Mouse (Mus musculus): ENCODE results near the gene Xxylt1. TPM values are rescaled to one million over a fixed set of nuclear protein-coding genes. Genes with fewer than 3 reads are reported as not detected.

Gene Xxylt1
- polyA plus RNA-seq, 1 experiment from 2014 or later = 8.0 TPM

DNA sequence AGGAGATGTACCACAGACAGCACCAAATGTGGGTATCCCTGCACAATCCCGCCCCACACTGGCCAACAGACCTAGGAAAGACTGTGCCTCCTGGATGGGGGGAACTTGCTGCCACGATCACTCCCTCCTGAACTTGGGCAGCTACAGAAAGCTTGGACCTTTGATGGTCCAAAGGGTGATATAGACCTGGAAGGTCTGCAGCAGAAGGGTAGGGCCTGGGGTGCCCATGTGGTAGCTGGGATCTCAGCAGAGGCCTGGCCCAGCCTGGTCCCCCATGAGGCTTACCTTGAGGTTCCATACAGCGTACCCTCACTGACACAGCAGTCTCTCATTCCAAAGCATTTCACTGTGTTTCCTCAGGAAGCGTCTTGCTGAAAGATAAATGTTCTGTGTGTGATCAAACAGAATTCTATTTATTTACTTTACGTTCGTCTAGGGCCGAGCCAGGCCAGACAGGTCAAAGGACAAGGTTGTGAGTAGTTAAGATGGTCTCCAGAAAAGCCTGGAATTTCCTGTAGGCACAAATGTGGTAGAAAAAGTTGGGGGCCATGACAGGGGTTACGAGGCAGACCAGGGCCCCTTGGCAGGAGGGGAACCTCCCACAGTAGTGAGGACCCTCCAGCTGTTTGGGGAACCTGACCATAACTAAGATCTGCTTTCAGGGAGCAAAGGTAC lies 153.0 kb downstream of the Xxylt1 start:
- no peaks in the 10 kb centered on the region; the same call in 1 of the 2 replicates for H3K4me1 ChIP-seq (ENCODE audit: control insufficient read depth, insufficient read depth, low read length)
- 72% methylated on average over 8 of the region's 8 CpGs for WGBS
- no peak overlapping the region for H3K27ac ChIP-seq (ENCODE audit: low read length)
- no peaks in the 10 kb centered on the region for H3K36me3 ChIP-seq (ENCODE audit: control insufficient read depth, insufficient read depth)
- H3K9me3 ChIP-seq (replicated peaks; ENCODE audit: control insufficient read depth, low read length) = peaks cover 5% of the 10 kb centered on the region
- no peak overlapping the region for H3K4me2 ChIP-seq (ENCODE audit: low read depth, low read length)
- no peaks in the 10 kb centered on the region; the same call in 1 of the 2 replicates for H3K27me3 ChIP-seq (ENCODE audit: control insufficient read depth, insufficient read depth, low read length)
- ATAC-seq (replicated peaks; ENCODE audit: extremely low read depth, insufficient read depth, low FRiP score) = no peak
- H3K4me3 ChIP-seq (ENCODE audit: low read length) = no peak overlapping the region
- no peak overlapping the region for H3K9ac ChIP-seq (ENCODE audit: low read length)

DNA sequence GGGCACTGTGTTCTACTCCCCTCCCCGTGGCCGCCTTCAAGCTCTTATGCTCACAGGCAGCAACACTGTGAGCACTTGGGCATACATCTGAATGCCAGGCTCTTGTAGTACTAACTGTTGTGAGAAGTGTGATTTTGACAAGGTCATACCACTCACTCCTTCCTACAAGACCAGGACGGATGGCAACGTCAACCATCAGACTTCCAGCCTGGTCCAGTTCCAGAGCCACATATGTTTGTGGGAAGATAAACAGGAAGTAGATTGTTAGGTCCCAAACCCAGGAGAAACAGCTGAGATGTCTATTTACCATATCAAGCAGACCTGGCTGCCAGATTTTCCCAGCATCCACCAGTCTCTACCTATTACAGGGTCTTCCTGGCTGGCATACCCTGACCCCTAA lies 155.7 kb downstream of the Xxylt1 start:
- Histone ChIP-seq H3K4me1 (ENCODE audit: control insufficient read depth, insufficient read depth, low read length) (no peaks in the 10 kb centered on the region; the same call in 1 of the 2 replicates), H3K4me3 (ENCODE audit: low read length) (no peak overlapping the region), H3K27me3 (ENCODE audit: control insufficient read depth, insufficient read depth, low read length) (no peaks in the 10 kb centered on the region; the same call in 1 of the 2 replicates), H3K9me3 (replicated peaks; ENCODE audit: control insufficient read depth, low read length) (peaks cover 4% of the 10 kb centered on the region), H3K27ac (ENCODE audit: low read length) (no peak overlapping the region), H3K36me3 (ENCODE audit: control insufficient read depth, insufficient read depth) (no peaks in the 10 kb centered on the region), H3K4me2 (ENCODE audit: low read depth, low read length) (no peak overlapping the region), H3K9ac (ENCODE audit: low read length) (no peak overlapping the region)
- 56% methylated on average over 4 of the region's 4 CpGs for WGBS
- ATAC-seq (replicated peaks; ENCODE audit: extremely low read depth, insufficient read depth, low FRiP score) = no peak

DNA sequence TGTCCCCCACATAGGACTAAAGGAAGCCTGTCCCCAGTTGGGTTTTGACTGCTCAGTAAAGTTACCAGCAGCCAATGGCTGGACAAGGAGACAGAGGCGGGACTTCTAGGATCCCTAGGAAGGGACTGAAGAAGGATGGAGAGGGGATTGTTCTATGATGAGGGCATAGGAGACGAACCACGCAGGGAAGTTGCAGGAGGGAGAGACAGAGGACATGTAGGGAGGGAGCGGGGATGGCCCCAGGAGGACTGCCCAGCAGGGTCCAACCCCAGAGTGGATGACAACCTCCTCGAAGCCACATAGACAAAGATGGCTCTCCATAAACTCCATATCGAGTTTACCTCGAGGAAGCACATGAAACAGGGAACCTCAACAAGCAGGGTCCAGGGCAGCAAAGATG lies 157.3 kb downstream of the Xxylt1 start:
- H3K4me2 ChIP-seq (ENCODE audit: low read depth, low read length) = no peak overlapping the region
- ATAC-seq (replicated peaks; ENCODE audit: extremely low read depth, insufficient read depth, low FRiP score) = no peak
- no peak overlapping the region for H3K27ac ChIP-seq (ENCODE audit: low read length)
- H3K27me3 ChIP-seq (ENCODE audit: control insufficient read depth, insufficient read depth, low read length) = no peaks in the 10 kb centered on the region; the same call in 1 of the 2 replicates
- H3K4me3 ChIP-seq (ENCODE audit: low read length) = no peak overlapping the region
- peaks cover 10% of the 10 kb centered on the region for H3K9me3 ChIP-seq (replicated peaks; ENCODE audit: control insufficient read depth, low read length)
- WGBS = 61% methylated on average over 7 of the region's 7 CpGs
- H3K4me1 ChIP-seq (ENCODE audit: control insufficient read depth, insufficient read depth, low read length) = no peaks in the 10 kb centered on the region; the same call in 1 of the 2 replicates
- H3K36me3 ChIP-seq (ENCODE audit: control insufficient read depth, insufficient read depth) = no peaks in the 10 kb centered on the region
- no peak overlapping the region for H3K9ac ChIP-seq (ENCODE audit: low read length)

DNA sequence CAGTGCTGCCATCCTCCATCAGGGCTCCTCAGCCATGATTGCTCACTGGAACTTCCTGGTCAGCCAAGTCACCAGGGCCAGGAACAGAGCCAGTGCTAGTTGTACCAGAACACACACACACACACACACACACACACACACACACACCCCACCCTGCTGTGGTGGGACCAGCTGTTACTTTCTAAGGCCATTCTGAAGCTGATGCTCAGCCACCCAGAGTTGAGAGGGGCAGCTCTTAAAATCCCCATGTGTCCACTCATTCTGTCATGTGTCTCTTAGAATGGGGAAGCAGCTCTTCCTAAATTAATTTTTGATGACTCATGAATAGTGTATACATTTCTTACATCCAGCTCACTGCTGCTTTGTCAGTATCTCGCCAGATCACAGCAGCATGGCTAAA lies 158.7 kb downstream of the Xxylt1 start:
- Histone ChIP-seq H3K36me3 (ENCODE audit: control insufficient read depth, insufficient read depth) (no peaks in the 10 kb centered on the region), H3K9me3 (replicated peaks; ENCODE audit: control insufficient read depth, low read length) (peaks cover 10% of the 10 kb centered on the region), H3K27ac (ENCODE audit: low read length) (no peak overlapping the region), H3K4me3 (ENCODE audit: low read length) (no peak overlapping the region), H3K4me2 (ENCODE audit: low read depth, low read length) (no peak overlapping the region), H3K27me3 (ENCODE audit: control insufficient read depth, insufficient read depth, low read length) (no peaks in the 10 kb centered on the region; the same call in 1 of the 2 replicates), H3K4me1 (ENCODE audit: control insufficient read depth, insufficient read depth, low read length) (no peaks in the 10 kb centered on the region; the same call in 1 of the 2 replicates), H3K9ac (ENCODE audit: low read length) (no peak overlapping the region)
- no peak for ATAC-seq (replicated peaks; ENCODE audit: extremely low read depth, insufficient read depth, low FRiP score)
- 83% methylated on average over 1 of the region's 1 CpGs for WGBS

DNA sequence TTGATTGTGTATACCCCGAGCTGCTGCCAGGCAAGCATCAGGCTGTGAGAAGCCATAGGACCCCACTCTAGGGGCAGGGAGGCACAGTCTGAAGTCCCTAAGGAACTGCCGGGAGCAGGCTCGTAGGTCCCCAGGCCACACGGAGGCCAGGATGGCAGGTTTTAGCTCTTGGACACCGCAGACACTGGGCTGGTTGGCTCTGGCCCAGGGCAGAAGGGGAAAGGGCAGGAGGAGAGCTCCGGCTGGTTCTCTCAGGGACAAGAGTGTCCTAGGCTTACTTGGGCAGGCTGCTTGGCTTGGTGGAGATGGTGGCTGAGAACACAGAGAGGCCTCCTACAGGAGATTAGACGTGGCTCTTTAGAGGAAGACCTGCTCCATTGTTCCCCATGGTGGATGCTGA lies 162.4 kb downstream of the Xxylt1 start:
- WGBS = 87% methylated on average over 7 of the region's 7 CpGs
- Histone ChIP-seq H3K4me2 (ENCODE audit: low read depth, low read length) (no peak overlapping the region), H3K27me3 (ENCODE audit: control insufficient read depth, insufficient read depth, low read length) (no peaks in the 10 kb centered on the region; the same call in 1 of the 2 replicates), H3K9ac (ENCODE audit: low read length) (no peak overlapping the region), H3K9me3 (replicated peaks; ENCODE audit: control insufficient read depth, low read length) (peaks cover 10% of the 10 kb centered on the region), H3K4me3 (ENCODE audit: low read length) (no peak overlapping the region), H3K4me1 (ENCODE audit: control insufficient read depth, insufficient read depth, low read length) (no peaks in the 10 kb centered on the region), H3K27ac (ENCODE audit: low read length) (no peak overlapping the region), H3K36me3 (ENCODE audit: control insufficient read depth, insufficient read depth) (no peaks in the 10 kb centered on the region)
- ATAC-seq (replicated peaks; ENCODE audit: extremely low read depth, insufficient read depth, low FRiP score) = no peak

DNA sequence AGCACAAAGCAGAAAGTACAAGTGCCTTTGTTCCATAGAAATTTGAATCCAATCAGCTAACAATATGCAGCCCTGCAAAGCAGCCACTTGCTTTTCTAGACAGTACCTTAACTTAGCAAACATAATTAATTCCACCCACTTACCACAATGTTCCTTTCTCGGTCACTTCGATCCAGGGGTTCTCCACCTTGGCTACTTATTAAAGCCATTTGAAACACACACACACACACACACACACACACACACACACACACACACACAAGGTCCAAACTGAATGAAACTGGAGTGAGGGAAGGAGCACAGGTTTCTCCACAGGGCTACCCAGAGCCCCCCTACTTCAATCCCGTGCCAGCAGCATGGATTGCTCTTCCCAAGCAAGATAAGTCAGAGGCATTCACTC lies 164.3 kb downstream of the Xxylt1 start:
- ATAC-seq (replicated peaks; ENCODE audit: extremely low read depth, insufficient read depth, low FRiP score) = no peak
- Histone ChIP-seq H3K36me3 (ENCODE audit: control insufficient read depth, insufficient read depth) (no peaks in the 10 kb centered on the region), H3K4me1 (ENCODE audit: control insufficient read depth, insufficient read depth, low read length) (no peaks in the 10 kb centered on the region), H3K4me3 (ENCODE audit: low read length) (no peak overlapping the region), H3K27me3 (ENCODE audit: control insufficient read depth, insufficient read depth, low read length) (no peaks in the 10 kb centered on the region), H3K9me3 (replicated peaks; ENCODE audit: control insufficient read depth, low read length) (peaks cover 10% of the 10 kb centered on the region), H3K4me2 (ENCODE audit: low read depth, low read length) (no peak overlapping the region), H3K9ac (ENCODE audit: low read length) (no peak overlapping the region), H3K27ac (ENCODE audit: low read length) (no peak overlapping the region)
- 68% methylated on average over 3 of the region's 3 CpGs for WGBS

DNA sequence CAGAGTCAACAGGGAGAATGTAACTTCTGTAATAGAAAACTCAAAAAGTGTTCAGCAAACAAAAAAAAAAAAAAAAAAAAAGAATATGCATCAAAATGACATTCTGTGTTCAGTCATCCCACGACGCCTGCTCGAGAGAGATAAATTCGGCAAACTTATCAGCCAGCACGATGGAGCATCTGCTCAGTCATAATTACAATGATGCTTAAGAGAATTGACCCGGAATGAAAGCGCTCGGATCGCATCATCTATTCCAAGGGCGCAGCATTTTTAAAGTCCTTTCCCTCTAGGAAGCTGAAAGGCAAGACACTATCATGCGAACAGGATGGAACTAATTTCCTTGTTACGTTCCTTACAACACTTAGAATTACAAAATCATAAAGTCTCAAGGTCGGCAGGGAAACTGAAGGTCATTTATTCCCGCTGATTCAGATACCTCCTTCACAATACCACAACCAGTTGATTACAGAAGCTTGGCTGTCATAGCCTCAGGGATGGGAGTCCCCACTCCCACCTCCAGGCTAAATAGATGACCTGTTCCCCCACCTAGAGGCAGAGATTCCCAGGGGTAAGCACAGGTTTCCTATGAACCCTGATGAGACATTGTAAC lies 165.5 kb downstream of the Xxylt1 start:
- H3K36me3 ChIP-seq (ENCODE audit: control insufficient read depth, insufficient read depth) = no peaks in the 10 kb centered on the region
- no peak overlapping the region for H3K4me2 ChIP-seq (ENCODE audit: low read depth, low read length)
- ATAC-seq (replicated peaks; ENCODE audit: extremely low read depth, insufficient read depth, low FRiP score) = no peak
- peaks cover 10% of the 10 kb centered on the region for H3K9me3 ChIP-seq (replicated peaks; ENCODE audit: control insufficient read depth, low read length)
- H3K4me3 ChIP-seq (ENCODE audit: low read length) = no peak overlapping the region
- no peak overlapping the region for H3K27ac ChIP-seq (ENCODE audit: low read length)
- no peaks in the 10 kb centered on the region for H3K4me1 ChIP-seq (ENCODE audit: control insufficient read depth, insufficient read depth, low read length)
- WGBS = 77% methylated on average over 14 of the region's 14 CpGs
- no peak overlapping the region for H3K9ac ChIP-seq (ENCODE audit: low read length)
- no peaks in the 10 kb centered on the region for H3K27me3 ChIP-seq (ENCODE audit: control insufficient read depth, insufficient read depth, low read length)

Other genes starting within 250 kb of the Xxylt1 start
- gene Acap2, start 119.8 kb upstream of the Xxylt1 start, polyA plus RNA-seq (2015; fragmentation: Nextera tagmentation; extraction: Ambion mirVana) = 10.6 and 12.8 TPM in 2 replicates
- gene Ppp1r2, start 193.8 kb upstream of the Xxylt1 start, polyA plus RNA-seq (2015; fragmentation: Nextera tagmentation; extraction: Ambion mirVana) = 101 and 120 TPM in 2 replicates
- 0.55 and 0.64 TPM in 2 replicates for gene Apod, start 233.4 kb upstream of the Xxylt1 start, polyA plus RNA-seq (2015; fragmentation: Nextera tagmentation; extraction: Ambion mirVana)